Mouse (Mus musculus): ENCODE measurements at regions not wholly inside any gene's neighbourhood (a gene's known extent, or its start where the extent isn't known, plus 50 kb on each side); places are given as distances from the start of the nearest gene placed in this dataset.

DNA sequence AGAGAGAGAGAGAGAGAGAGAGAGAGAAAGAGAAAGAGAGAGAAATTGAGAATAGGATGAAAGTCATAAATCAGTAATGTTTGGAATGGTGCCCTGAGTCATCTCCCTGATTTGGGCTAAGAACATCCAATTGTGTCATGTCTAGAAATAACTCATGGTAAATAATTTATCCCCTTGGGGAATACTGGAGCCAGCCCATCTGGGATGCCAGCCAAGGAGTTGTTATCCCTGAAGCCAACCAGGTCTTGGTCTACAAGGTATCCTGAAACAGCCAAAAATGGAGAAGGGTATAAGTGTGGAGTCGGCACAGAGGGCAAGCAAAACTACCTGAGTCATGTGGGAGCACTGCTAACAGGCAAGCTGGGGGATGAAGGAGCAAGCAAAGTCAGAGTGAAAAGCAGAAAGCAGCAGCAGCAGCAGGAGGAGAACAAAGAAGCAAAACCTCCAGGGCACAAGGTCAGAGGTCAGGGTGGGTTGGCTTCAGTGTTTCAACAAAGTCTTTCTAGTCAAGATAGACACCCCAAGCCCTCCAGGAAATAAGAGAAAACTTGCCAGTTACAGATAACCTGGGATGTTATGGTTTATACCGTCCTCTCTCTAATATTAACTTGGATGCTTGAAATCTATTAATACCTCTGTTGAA lies 1733.0 kb downstream of the 4930444P10Rik start:
- ATAC-seq (replicated peaks) = no peak
- H3K27me3 ChIP-seq (replicated peaks) = no peaks in the 10 kb centered on the region
- no peak overlapping the region for H3K27ac ChIP-seq
- no peaks in the 10 kb centered on the region for H3K4me1 ChIP-seq
- H3K4me3 ChIP-seq = no peak overlapping the region
- H3K9me3 ChIP-seq = no peaks in the 10 kb centered on the region
- H3K36me3 ChIP-seq (replicated peaks) = no peaks in the 10 kb centered on the region
- no peak overlapping the region for H3K4me2 ChIP-seq
- H3K9ac ChIP-seq = no peak overlapping the region
- WGBS = 67% methylated on average over 2 of the region's 2 CpGs
